Mouse (Mus musculus) megakaryocyte, embryonic 14.5 days (primary cell): ENCODE results near the gene Ankrd13b. TPM values are rescaled to one million over a fixed set of nuclear protein-coding genes. Genes with fewer than 3 reads are reported as not detected.
A peak's percentile ranks its signal among the peaks of the same experiment; 100 is the strongest.

Experiments
- H3K27me3 ChIP-seq: replicated peaks from 2 replicates; pipeline ENCODE3; 2012; ENCODE audit warnings: inconsistent platforms
- H3K36me3 ChIP-seq: replicated peaks from 2 replicates; pipeline ENCODE3; 2012; ENCODE audit warnings: low read length, inconsistent platforms, mixed read lengths
- H3K4me1 ChIP-seq: 2 replicates; pipeline ENCODE4 v1.6.1; 2012; ENCODE audit warnings: inconsistent platforms
- H3K4me3 ChIP-seq: replicated peaks from 2 replicates; pipeline ENCODE3; 2012; ENCODE audit warnings: moderate library complexity, mild to moderate bottlenecking, inconsistent platforms
- H3K9me3 ChIP-seq: 2 replicates; pipeline ENCODE4 v1.6.1; 2012; ENCODE audit warnings: inconsistent platforms
- FLI1 ChIP-seq: IDR thresholded peaks from 2 replicates; pipeline ENCODE4 v1.6.1; 2012; ENCODE audit warnings: low read length, inconsistent platforms, mixed read lengths
- GATA1 ChIP-seq: IDR thresholded peaks from 3 replicates; pipeline ENCODE4 v1.6.1; 2012; ENCODE audit warnings: mixed read lengths, low read length, inconsistent platforms, borderline replicate concordance
- polyA plus RNA-seq: library from polyadenylated mRNA; stranded (reverse); fragments of >175 nt; gene quantifications from 2 replicates; pipeline ENCODE4 v1.2.3, GENCODE M21; 2012; ENCODE audit warnings: low replicate concordance; ENCODE audit not compliant: insufficient read depth

Ankrd13b gene
- polyA plus RNA-seq, 1 experiment = 9.3 TPM

GRCm38 (mm10) chr11:77446628-77447041, 42.8 kb downstream of the Ankrd13b start:
- Histone ChIP-seq H3K36me3 (peaks cover 81% of the 10 kb centered on the region), H3K4me3 (peak overlapping the region; percentile 76), H3K27me3 (no peaks in the 10 kb centered on the region), H3K9me3 (no peaks in the 10 kb centered on the region), H3K4me1 (peaks cover 50% of the 10 kb centered on the region)
- TF ChIP-seq GATA1 (no peak), FLI1 (no peak)

- H3K4me3 ChIP-seq = no peak overlapping the region
- H3K9me3 ChIP-seq = no peaks in the 10 kb centered on the region
- peaks cover 81% of the 10 kb centered on the region for H3K36me3 ChIP-seq
- TF ChIP-seq GATA1 = no peak
- no peak for TF ChIP-seq FLI1
- H3K27me3 ChIP-seq = no peaks in the 10 kb centered on the region
- peaks cover 50% of the 10 kb centered on the region for H3K4me1 ChIP-seq
Measured at GRCm38 (mm10) chr11:77444939-77445338, 44.5 kb downstream of the Ankrd13b start.

- peaks cover 50% of the 10 kb centered on the region for H3K4me1 ChIP-seq
- H3K4me3 ChIP-seq = peak overlapping the region; percentile 34
- H3K9me3 ChIP-seq = no peaks in the 10 kb centered on the region
- H3K27me3 ChIP-seq = no peaks in the 10 kb centered on the region
- peaks cover 90% of the 10 kb centered on the region for H3K36me3 ChIP-seq
- TF ChIP-seq FLI1 = no peak
- no peak for TF ChIP-seq GATA1
Measured at GRCm38 (mm10) chr11:77442186-77443170, 47.0 kb downstream of the Ankrd13b start.

- Histone ChIP-seq H3K4me1 (peaks cover 36% of the 10 kb centered on the region), H3K36me3 (peaks cover 82% of the 10 kb centered on the region), H3K9me3 (no peaks in the 10 kb centered on the region), H3K4me3 (no peak overlapping the region), H3K27me3 (no peaks in the 10 kb centered on the region)
- TF ChIP-seq GATA1 (no peak), FLI1 (no peak)
Measured at GRCm38 (mm10) chr11:77441020-77441419, 48.5 kb downstream of the Ankrd13b start.

GRCm38 (mm10) chr11:77440081-77440480, 49.4 kb downstream of the Ankrd13b start:
- Histone ChIP-seq H3K4me1 (peaks cover 27% of the 10 kb centered on the region), H3K4me3 (no peak overlapping the region), H3K9me3 (no peaks in the 10 kb centered on the region), H3K27me3 (no peaks in the 10 kb centered on the region), H3K36me3 (peaks cover 74% of the 10 kb centered on the region)
- TF ChIP-seq GATA1 (no peak), FLI1 (no peak)

- H3K4me1 ChIP-seq = peaks cover 5% of the 10 kb centered on the region
- no peak overlapping the region for H3K4me3 ChIP-seq
- H3K36me3 ChIP-seq = peaks cover 53% of the 10 kb centered on the region
- H3K27me3 ChIP-seq = no peaks in the 10 kb centered on the region
- TF ChIP-seq GATA1 (no peak), FLI1 (no peak)
- no peaks in the 10 kb centered on the region for H3K9me3 ChIP-seq
Measured at GRCm38 (mm10) chr11:77437026-77437425, 52.5 kb downstream of the Ankrd13b start.

- Histone ChIP-seq H3K4me3 (no peak overlapping the region), H3K4me1 (peaks cover 13% of the 10 kb centered on the region), H3K27me3 (no peaks in the 10 kb centered on the region), H3K9me3 (no peaks in the 10 kb centered on the region), H3K36me3 (peaks cover 73% of the 10 kb centered on the region)
- TF ChIP-seq GATA1 = no peak
- no peak for TF ChIP-seq FLI1
Measured at GRCm38 (mm10) chr11:77428446-77428845, 61.0 kb downstream of the Ankrd13b start.

GRCm38 (mm10) chr11:77423175-77423859, 66.2 kb downstream of the Ankrd13b start:
- H3K9me3 ChIP-seq = no peaks in the 10 kb centered on the region
- H3K4me1 ChIP-seq = peaks cover 24% of the 10 kb centered on the region
- H3K4me3 ChIP-seq = peak overlapping the region; percentile 73
- TF ChIP-seq FLI1 (no peak), GATA1 (no peak)
- no peaks in the 10 kb centered on the region for H3K27me3 ChIP-seq
- H3K36me3 ChIP-seq = peaks cover 78% of the 10 kb centered on the region

Other genes with a start within 250 kb of the Ankrd13b start
- gene Coro6, start 27.3 kb downstream of the Ankrd13b start, polyA plus RNA-seq = 0.38 TPM in 1 of 2 replicates, not detected in the other
- gene Git1, start 3.9 kb upstream of the Ankrd13b start, polyA plus RNA-seq = 65.1 and 158 TPM in 2 replicates
- 2.4 and 4.6 TPM in 2 replicates for gene Abhd15, start 25.4 kb upstream of the Ankrd13b start, polyA plus RNA-seq
- 22.3 and 38.9 TPM in 2 replicates for gene Trp53i13, start 26.3 kb upstream of the Ankrd13b start, polyA plus RNA-seq
- 0.08 TPM in 1 of 2 replicates, not detected in the other for gene Gm10392, start 29.5 kb upstream of the Ankrd13b start, polyA plus RNA-seq
- 1.2 and 2.3 TPM in 2 replicates for gene Taok1, start 118.1 kb upstream of the Ankrd13b start, polyA plus RNA-seq
- gene Nufip2, start 196.5 kb upstream of the Ankrd13b start, polyA plus RNA-seq = 8.0 and 25.8 TPM in 2 replicates
- gene Cryba1, start 235.6 kb upstream of the Ankrd13b start, polyA plus RNA-seq = not detected in 2 replicates